Mouse (Mus musculus): ENCODE data around the gene Brdt. TPM values are rescaled to one million over a fixed set of nuclear protein-coding genes. Genes with fewer than 3 reads are reported as not detected.

Gene Brdt
- polyA plus RNA-seq, 1 experiment from 2014 or later, result 0.96 TPM

DNA sequence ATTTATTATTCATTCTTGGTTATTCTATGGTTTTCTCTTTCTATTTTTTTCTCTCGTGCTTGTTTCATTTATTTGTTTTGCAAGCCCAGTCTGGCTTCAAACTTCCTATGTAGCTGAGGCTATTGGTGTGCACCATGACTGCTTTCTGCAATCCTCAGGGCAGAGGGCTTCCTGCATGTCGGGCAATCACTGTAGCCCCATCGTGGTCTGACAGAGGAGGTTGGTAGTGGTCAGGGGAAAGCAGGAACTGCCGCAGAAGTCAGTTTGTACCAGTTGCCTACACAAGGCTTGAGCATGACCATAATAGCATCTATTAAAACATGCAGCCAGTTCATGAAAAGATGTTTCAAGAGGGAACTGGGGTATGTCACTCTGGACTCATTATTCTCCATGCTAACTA is 23.5 kb upstream of the Brdt start:
- ATAC-seq (replicated peaks; ENCODE audit: extremely low read depth, insufficient read depth, low FRiP score), result no peak
- H3K4me3 ChIP-seq (ENCODE audit: low read length), result no peak overlapping the region
- peaks cover 8% of the 10 kb centered on the region for H3K4me1 ChIP-seq (ENCODE audit: control insufficient read depth, insufficient read depth, low read length)
- no peaks in the 10 kb centered on the region for H3K9me3 ChIP-seq (replicated peaks; ENCODE audit: control insufficient read depth, low read length)
- H3K9ac ChIP-seq (ENCODE audit: low read length), result no peak overlapping the region
- H3K4me2 ChIP-seq (ENCODE audit: low read depth, low read length), result no peak overlapping the region
- no peaks in the 10 kb centered on the region for H3K27me3 ChIP-seq (ENCODE audit: control insufficient read depth, insufficient read depth, low read length)
- H3K36me3 ChIP-seq (ENCODE audit: control insufficient read depth, insufficient read depth), result no peaks in the 10 kb centered on the region
- H3K27ac ChIP-seq (ENCODE audit: low read length), result no peak overlapping the region
- 70% methylated on average over 4 of the region's 4 CpGs for WGBS

DNA sequence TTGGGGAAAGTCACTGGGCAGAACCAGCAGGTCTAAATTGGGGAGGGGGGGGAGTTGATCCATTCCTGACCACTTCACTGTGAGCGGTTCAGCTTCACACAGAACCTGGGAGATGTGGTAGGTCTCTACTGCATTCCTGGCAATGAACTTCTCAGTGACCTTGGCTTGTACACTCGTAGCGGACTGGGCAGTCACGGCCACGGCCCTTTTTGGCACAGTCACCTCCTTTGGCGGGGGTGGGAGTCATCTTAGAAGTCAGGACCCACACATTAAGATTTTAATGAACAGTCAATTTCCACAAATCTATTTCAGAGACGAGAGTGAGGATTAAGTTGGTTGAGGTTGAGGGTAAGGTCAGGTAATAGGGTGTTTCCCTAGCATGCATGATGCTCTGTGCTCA is 13.8 kb upstream of the Brdt start:
- Histone ChIP-seq H3K4me1 (ENCODE audit: control insufficient read depth, insufficient read depth, low read length) (0 out of 2 replicates have a peak, but pooled peaks cover 2% of the 10 kb centered on the region), H3K36me3 (ENCODE audit: control insufficient read depth, insufficient read depth) (no peaks in the 10 kb centered on the region), H3K9me3 (replicated peaks; ENCODE audit: control insufficient read depth, low read length) (0 out of 2 replicates have a peak, but pooled peaks cover 5% of the 10 kb centered on the region), H3K27ac (ENCODE audit: low read length) (no peak overlapping the region), H3K27me3 (ENCODE audit: control insufficient read depth, insufficient read depth, low read length) (no peaks in the 10 kb centered on the region), H3K4me2 (ENCODE audit: low read depth, low read length) (no peak overlapping the region), H3K4me3 (ENCODE audit: low read length) (no peak overlapping the region), H3K9ac (ENCODE audit: low read length) (no peak overlapping the region)
- no peak for ATAC-seq (replicated peaks; ENCODE audit: extremely low read depth, insufficient read depth, low FRiP score)
- 89% methylated on average over 7 of the region's 7 CpGs for WGBS

DNA sequence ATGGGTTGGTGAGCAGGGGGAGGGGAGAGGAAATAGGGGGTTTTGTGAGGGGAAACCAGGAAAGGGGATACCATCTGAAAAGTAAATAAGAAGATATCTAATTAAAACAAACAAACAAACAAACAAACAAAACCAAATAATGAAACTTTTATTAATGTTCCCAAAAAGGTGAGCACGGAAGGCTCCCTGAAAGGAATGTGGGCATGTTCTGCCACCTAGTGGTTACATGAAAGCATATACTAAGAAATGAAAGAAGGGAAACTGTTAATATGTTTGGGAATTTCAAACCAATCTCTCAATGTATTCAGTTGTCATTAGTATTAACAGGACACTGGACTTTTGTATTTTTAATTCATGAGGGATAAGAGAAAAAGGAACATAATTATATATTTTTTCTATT is 10.3 kb upstream of the Brdt start:
- Histone ChIP-seq H3K4me1 (ENCODE audit: control insufficient read depth, insufficient read depth, low read length) (0 out of 2 replicates have a peak, but pooled peaks cover 2% of the 10 kb centered on the region), H3K4me3 (ENCODE audit: low read length) (no peak overlapping the region), H3K36me3 (ENCODE audit: control insufficient read depth, insufficient read depth) (no peaks in the 10 kb centered on the region), H3K4me2 (ENCODE audit: low read depth, low read length) (peak overlapping the region; percentile 40; the same call in 1 of the 2 replicates), H3K9me3 (replicated peaks; ENCODE audit: control insufficient read depth, low read length) (0 out of 2 replicates have a peak, but pooled peaks cover 5% of the 10 kb centered on the region), H3K27me3 (ENCODE audit: control insufficient read depth, insufficient read depth, low read length) (no peaks in the 10 kb centered on the region), H3K9ac (ENCODE audit: low read length) (no peak overlapping the region), H3K27ac (ENCODE audit: low read length) (no peak overlapping the region)
- WGBS, result 10% methylated on average over 1 of the region's 1 CpGs
- ATAC-seq (replicated peaks; ENCODE audit: extremely low read depth, insufficient read depth, low FRiP score), result no peak

DNA sequence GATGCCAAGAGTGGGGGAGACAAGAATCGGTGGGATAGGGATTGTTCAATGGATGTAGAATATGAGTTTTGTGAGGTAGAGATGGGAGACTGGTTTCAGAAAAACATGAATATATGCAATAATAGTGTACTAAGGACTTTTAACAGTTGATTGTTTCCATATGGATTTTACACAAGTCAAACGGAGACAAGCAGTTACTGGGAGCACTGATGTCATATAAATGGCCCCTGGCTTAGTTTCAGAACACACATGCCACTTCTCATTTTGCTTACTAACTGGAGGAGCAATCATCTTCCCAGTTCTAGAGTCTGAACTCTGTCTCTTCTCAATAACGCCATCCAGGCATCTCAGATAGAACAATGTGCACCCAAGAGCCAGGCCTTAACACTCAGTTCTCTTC is 9.4 kb downstream of the Brdt start:
- no peak for ATAC-seq (replicated peaks; ENCODE audit: extremely low read depth, insufficient read depth, low FRiP score)
- no peak overlapping the region for H3K4me3 ChIP-seq (ENCODE audit: low read length)
- no peaks in the 10 kb centered on the region for H3K36me3 ChIP-seq (ENCODE audit: control insufficient read depth, insufficient read depth)
- 66% methylated on average over 3 of the region's 3 CpGs for WGBS
- H3K9me3 ChIP-seq (replicated peaks; ENCODE audit: control insufficient read depth, low read length), result no peaks in the 10 kb centered on the region
- H3K4me1 ChIP-seq (ENCODE audit: control insufficient read depth, insufficient read depth, low read length), result no peaks in the 10 kb centered on the region
- H3K27me3 ChIP-seq (ENCODE audit: control insufficient read depth, insufficient read depth, low read length), result no peaks in the 10 kb centered on the region
- no peak overlapping the region for H3K27ac ChIP-seq (ENCODE audit: low read length)
- no peak overlapping the region for H3K9ac ChIP-seq (ENCODE audit: low read length)
- no peak overlapping the region for H3K4me2 ChIP-seq (ENCODE audit: low read depth, low read length)

DNA sequence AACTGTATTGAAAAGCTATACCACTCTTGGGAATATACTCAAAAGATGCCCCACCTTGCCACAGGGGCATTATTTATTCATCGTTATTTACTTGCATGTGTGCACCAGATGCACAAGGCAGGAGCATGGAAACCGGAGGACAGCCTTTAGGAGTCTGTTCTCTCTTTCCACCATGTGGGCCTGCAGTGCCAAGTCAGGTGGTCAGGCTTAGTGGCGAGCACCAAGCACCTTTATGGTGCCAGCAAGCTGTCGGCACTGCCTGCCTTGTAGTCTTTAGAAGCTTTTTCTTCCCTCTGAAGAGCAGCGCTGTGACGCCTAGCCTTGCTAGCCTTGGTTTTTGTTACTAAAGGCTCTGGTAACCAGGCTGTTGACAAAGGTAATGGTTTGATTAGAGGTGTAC is 11.9 kb downstream of the Brdt start:
- H3K4me1 ChIP-seq (ENCODE audit: control insufficient read depth, insufficient read depth, low read length), result no peaks in the 10 kb centered on the region
- no peak overlapping the region for H3K4me2 ChIP-seq (ENCODE audit: low read depth, low read length)
- no peak overlapping the region for H3K9ac ChIP-seq (ENCODE audit: low read length)
- no peaks in the 10 kb centered on the region for H3K27me3 ChIP-seq (ENCODE audit: control insufficient read depth, insufficient read depth, low read length)
- no peak overlapping the region for H3K27ac ChIP-seq (ENCODE audit: low read length)
- H3K4me3 ChIP-seq (ENCODE audit: low read length), result no peak overlapping the region
- ATAC-seq (replicated peaks; ENCODE audit: extremely low read depth, insufficient read depth, low FRiP score), result no peak
- WGBS, result 72% methylated on average over 6 of the region's 6 CpGs
- no peaks in the 10 kb centered on the region for H3K36me3 ChIP-seq (ENCODE audit: control insufficient read depth, insufficient read depth)
- no peaks in the 10 kb centered on the region for H3K9me3 ChIP-seq (replicated peaks; ENCODE audit: control insufficient read depth, low read length)

DNA sequence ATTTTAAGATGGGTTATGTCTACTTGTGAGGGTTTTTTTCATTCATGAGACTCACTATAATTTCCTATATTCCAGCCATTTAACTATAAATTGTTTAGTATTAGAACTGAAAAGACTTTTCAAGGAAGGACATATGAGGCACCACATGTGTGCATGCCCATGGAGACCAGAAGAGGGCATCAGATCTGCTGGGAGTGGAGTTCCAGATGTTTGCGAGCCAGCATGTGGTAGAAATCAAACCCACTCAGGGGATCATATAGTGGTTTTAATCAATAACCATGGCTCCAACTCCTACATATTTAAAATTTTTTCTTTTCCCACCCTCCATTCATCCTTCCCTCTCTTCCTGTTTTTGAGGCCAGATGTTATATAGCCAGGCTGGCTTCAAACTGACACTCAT is 15.3 kb downstream of the Brdt start:
- 45% methylated on average over 1 of the region's 1 CpGs for WGBS
- no peak overlapping the region for H3K4me3 ChIP-seq (ENCODE audit: low read length)
- no peak overlapping the region for H3K9ac ChIP-seq (ENCODE audit: low read length)
- H3K4me2 ChIP-seq (ENCODE audit: low read depth, low read length), result no peak overlapping the region
- no peaks in the 10 kb centered on the region for H3K36me3 ChIP-seq (ENCODE audit: control insufficient read depth, insufficient read depth)
- ATAC-seq (replicated peaks; ENCODE audit: extremely low read depth, insufficient read depth, low FRiP score), result no peak
- no peaks in the 10 kb centered on the region for H3K9me3 ChIP-seq (replicated peaks; ENCODE audit: control insufficient read depth, low read length)
- no peak overlapping the region for H3K27ac ChIP-seq (ENCODE audit: low read length)
- no peaks in the 10 kb centered on the region for H3K4me1 ChIP-seq (ENCODE audit: control insufficient read depth, insufficient read depth, low read length)
- no peaks in the 10 kb centered on the region for H3K27me3 ChIP-seq (ENCODE audit: control insufficient read depth, insufficient read depth, low read length)

DNA sequence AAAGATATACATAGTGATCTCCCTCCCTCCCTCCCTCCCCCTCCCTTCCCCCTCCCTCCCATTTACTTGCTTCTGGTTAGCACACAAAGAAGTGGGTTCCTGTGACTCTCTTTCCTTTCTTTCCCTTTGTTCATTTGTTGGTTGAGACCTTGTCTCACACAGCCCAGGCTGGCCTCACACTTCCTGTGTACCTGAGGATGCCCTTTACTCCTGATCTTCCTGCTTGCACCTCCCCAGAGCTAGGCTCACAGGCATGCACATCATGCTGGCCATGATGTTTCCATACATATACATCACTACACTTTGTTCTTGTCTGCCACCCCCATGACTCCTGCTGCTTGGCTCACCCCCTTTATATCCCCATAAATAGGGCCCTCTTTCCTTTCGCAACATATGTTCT is 21.6 kb downstream of the Brdt start:
- WGBS, result 100% methylated on average over 1 of the region's 1 CpGs
- Histone ChIP-seq H3K4me1 (ENCODE audit: control insufficient read depth, insufficient read depth, low read length) (no peaks in the 10 kb centered on the region), H3K9ac (ENCODE audit: low read length) (no peak overlapping the region), H3K4me3 (ENCODE audit: low read length) (no peak overlapping the region), H3K9me3 (replicated peaks; ENCODE audit: control insufficient read depth, low read length) (no peaks in the 10 kb centered on the region), H3K4me2 (ENCODE audit: low read depth, low read length) (no peak overlapping the region), H3K27me3 (ENCODE audit: control insufficient read depth, insufficient read depth, low read length) (no peaks in the 10 kb centered on the region), H3K27ac (ENCODE audit: low read length) (no peak overlapping the region), H3K36me3 (ENCODE audit: control insufficient read depth, insufficient read depth) (no peaks in the 10 kb centered on the region)
- no peak for ATAC-seq (replicated peaks; ENCODE audit: extremely low read depth, insufficient read depth, low FRiP score)

DNA sequence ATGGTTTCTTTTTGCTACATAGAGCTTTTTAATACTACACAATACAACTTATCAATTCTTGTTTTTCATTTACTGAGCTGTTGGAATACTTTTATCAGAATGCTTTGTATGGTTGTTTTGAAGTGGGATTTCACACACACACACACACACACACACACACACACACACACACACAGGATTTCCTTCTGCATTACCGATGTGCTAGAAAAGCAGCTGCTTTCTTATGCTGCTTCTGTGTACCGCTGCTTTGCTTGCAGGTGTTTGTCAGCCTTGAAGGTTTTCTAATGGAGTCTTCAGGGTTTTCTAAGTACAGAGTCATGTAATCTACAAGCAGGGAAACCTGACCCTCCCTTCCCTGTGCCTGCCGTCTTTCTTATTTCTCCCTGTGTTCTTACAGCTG is 23.0 kb downstream of the Brdt start:
- WGBS, result 58% methylated on average over 3 of the region's 3 CpGs
- H3K27me3 ChIP-seq (ENCODE audit: control insufficient read depth, insufficient read depth, low read length), result no peaks in the 10 kb centered on the region
- no peak overlapping the region for H3K4me2 ChIP-seq (ENCODE audit: low read depth, low read length)
- H3K36me3 ChIP-seq (ENCODE audit: control insufficient read depth, insufficient read depth), result no peaks in the 10 kb centered on the region
- no peak for ATAC-seq (replicated peaks; ENCODE audit: extremely low read depth, insufficient read depth, low FRiP score)
- H3K9me3 ChIP-seq (replicated peaks; ENCODE audit: control insufficient read depth, low read length), result no peaks in the 10 kb centered on the region
- H3K4me3 ChIP-seq (ENCODE audit: low read length), result no peak overlapping the region
- H3K9ac ChIP-seq (ENCODE audit: low read length), result no peak overlapping the region
- H3K27ac ChIP-seq (ENCODE audit: low read length), result no peak overlapping the region
- no peaks in the 10 kb centered on the region for H3K4me1 ChIP-seq (ENCODE audit: control insufficient read depth, insufficient read depth, low read length)

DNA sequence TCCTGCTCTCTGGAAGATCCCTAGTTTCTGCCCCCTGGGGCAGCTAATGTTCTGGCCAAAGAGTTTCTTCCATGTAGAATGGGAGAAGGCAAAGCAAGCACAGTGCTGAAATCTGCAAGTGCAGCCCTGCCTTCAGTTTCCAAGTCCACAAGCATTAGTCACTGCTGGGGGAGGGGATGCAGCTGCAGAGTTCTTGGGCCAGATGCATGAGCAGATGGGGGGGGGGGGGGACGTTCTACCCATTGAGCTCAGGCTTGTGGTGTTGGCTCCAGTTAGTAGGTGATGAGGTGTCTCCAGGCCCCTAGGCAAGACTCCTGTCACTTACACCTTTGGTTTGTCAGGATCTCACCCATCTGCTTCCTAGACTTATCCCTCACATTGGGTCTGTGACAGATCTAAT is 24.8 kb downstream of the Brdt start:
- ATAC-seq (replicated peaks; ENCODE audit: extremely low read depth, insufficient read depth, low FRiP score), result no peak
- H3K9me3 ChIP-seq (replicated peaks; ENCODE audit: control insufficient read depth, low read length), result no peaks in the 10 kb centered on the region
- no peak overlapping the region for H3K4me3 ChIP-seq (ENCODE audit: low read length)
- H3K27ac ChIP-seq (ENCODE audit: low read length), result no peak overlapping the region
- 40% methylated on average over 1 of the region's 1 CpGs for WGBS
- H3K27me3 ChIP-seq (ENCODE audit: control insufficient read depth, insufficient read depth, low read length), result no peaks in the 10 kb centered on the region
- no peaks in the 10 kb centered on the region for H3K36me3 ChIP-seq (ENCODE audit: control insufficient read depth, insufficient read depth)
- no peak overlapping the region for H3K4me2 ChIP-seq (ENCODE audit: low read depth, low read length)
- peaks cover 3% of the 10 kb centered on the region; the same call in 1 of the 2 replicates for H3K4me1 ChIP-seq (ENCODE audit: control insufficient read depth, insufficient read depth, low read length)
- no peak overlapping the region for H3K9ac ChIP-seq (ENCODE audit: low read length)

DNA sequence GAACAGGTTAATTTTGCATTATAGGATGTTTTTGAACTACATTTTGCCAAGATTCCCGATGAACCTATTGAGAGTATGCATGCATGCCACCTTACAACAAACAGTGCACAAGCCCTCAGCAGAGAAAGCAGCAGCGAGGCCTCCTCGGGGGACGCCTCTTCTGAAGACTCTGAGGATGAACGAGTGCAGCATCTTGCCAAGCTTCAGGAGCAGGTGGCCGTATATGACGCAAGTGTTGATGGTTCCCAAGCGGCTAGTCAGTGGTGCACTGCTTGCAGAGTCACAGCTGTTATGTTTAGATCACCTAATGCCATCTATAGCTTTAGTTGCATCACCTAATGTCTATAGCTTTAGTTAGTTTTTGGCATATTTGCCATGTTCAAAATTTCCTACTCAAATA is 26.8 kb downstream of the Brdt start:
- H3K27me3 ChIP-seq (ENCODE audit: control insufficient read depth, insufficient read depth, low read length), result no peaks in the 10 kb centered on the region
- no peak overlapping the region for H3K9ac ChIP-seq (ENCODE audit: low read length)
- no peak for ATAC-seq (replicated peaks; ENCODE audit: extremely low read depth, insufficient read depth, low FRiP score)
- no peak overlapping the region for H3K4me3 ChIP-seq (ENCODE audit: low read length)
- no peaks in the 10 kb centered on the region for H3K36me3 ChIP-seq (ENCODE audit: control insufficient read depth, insufficient read depth)
- H3K4me1 ChIP-seq (ENCODE audit: control insufficient read depth, insufficient read depth, low read length), result peaks cover 3% of the 10 kb centered on the region; the same call in 1 of the 2 replicates
- H3K27ac ChIP-seq (ENCODE audit: low read length), result no peak overlapping the region
- H3K4me2 ChIP-seq (ENCODE audit: low read depth, low read length), result no peak overlapping the region
- H3K9me3 ChIP-seq (replicated peaks; ENCODE audit: control insufficient read depth, low read length), result no peaks in the 10 kb centered on the region
- WGBS, result 82% methylated on average over 8 of the region's 8 CpGs

Data from heart, embryonic 16.5 days (tissue).